Mouse (Mus musculus) ES-Bruce4 (cell line): Measurements from ENCODE around the gene U2af2.

Experiments
- CTCF ChIP-seq: IDR thresholded peaks from one replicate; pipeline ENCODE4 v1.8.1; 2011; ENCODE audit warnings: low read depth, low read length
- POLR2A ChIP-seq: IDR thresholded peaks from one replicate; pipeline ENCODE4 v1.8.1; 2011; ENCODE audit warnings: low read length; ENCODE audit not compliant: insufficient read depth

- no peak for TF ChIP-seq CTCF
- TF ChIP-seq POLR2A, result no peak
Measured at GRCm38 (mm10) chr7:5080815-5081214, 18.9 kb downstream of the U2af2 start.
